Mouse (Mus musculus): Measurements from ENCODE around the gene Lypla2. TPM values are rescaled to one million over a fixed set of nuclear protein-coding genes. Genes with fewer than 3 reads are reported as not detected.

Lypla2 gene
- polyA plus RNA-seq, 1 experiment from 2014 or later: 201 TPM

- Histone ChIP-seq H3K27me3 (ENCODE audit: control insufficient read depth, insufficient read depth, low read length) (no peaks in the 10 kb centered on the region), H3K4me2 (ENCODE audit: low read length) (no peak overlapping the region), H3K9ac (replicated peaks; ENCODE audit: low read length) (no peak overlapping the region), H3K36me3 (ENCODE audit: control insufficient read depth, insufficient read depth, low read length) (peaks cover 49% of the 10 kb centered on the region), H3K9me3 (ENCODE audit: control insufficient read depth, low read length) (no peaks in the 10 kb centered on the region), H3K27ac (replicated peaks; ENCODE audit: low read depth, low read length) (no peak overlapping the region), H3K4me1 (ENCODE audit: control insufficient read depth, insufficient read depth, low read length) (peaks cover 6% of the 10 kb centered on the region), H3K4me3 (replicated peaks; ENCODE audit: low read depth, low read length) (no peak overlapping the region)
- WGBS: 95% methylated on average over 5 of the region's 5 CpGs
- DNase-seq: no peak
- no peak for ATAC-seq (ENCODE audit: low FRiP score, low TSS enrichment)
These were observed 10.7 kb downstream of the Lypla2 start for GRCm38 (mm10) chr4:135961709-135962108.

DNA sequence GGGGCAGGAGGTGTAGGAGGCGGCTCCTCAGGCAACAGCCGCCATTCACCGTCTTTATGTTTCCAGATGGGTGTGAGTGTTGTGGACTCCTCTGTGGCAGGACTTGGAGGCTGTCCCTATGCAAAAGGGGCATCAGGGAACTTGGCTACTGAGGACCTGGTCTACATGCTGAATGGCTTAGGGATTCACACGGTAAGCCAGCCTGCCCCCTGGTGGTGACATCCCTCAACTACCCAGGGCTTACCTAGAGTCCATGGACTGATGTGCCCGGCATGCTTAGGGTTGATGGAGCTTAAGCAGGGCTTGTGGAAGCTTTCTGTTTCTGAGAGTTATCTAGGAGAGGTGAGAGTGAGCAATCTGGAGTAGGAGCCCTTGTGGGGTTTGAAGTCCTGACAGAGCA, 11.7 kb downstream of the Lypla2 start:
- no peak overlapping the region for H3K4me2 ChIP-seq (ENCODE audit: low read length)
- peaks cover 6% of the 10 kb centered on the region for H3K4me1 ChIP-seq (ENCODE audit: control insufficient read depth, insufficient read depth, low read length)
- no peak overlapping the region for H3K9ac ChIP-seq (replicated peaks; ENCODE audit: low read length)
- no peak overlapping the region for H3K27ac ChIP-seq (replicated peaks; ENCODE audit: low read depth, low read length)
- no peaks in the 10 kb centered on the region for H3K27me3 ChIP-seq (ENCODE audit: control insufficient read depth, insufficient read depth, low read length)
- DNase-seq (peak; percentile 89), ATAC-seq (ENCODE audit: low FRiP score, low TSS enrichment) (no peak)
- H3K4me3 ChIP-seq (replicated peaks; ENCODE audit: low read depth, low read length): no peak overlapping the region
- WGBS: 31% methylated on average over 5 of the region's 5 CpGs
- no peaks in the 10 kb centered on the region for H3K9me3 ChIP-seq (ENCODE audit: control insufficient read depth, low read length)
- peaks cover 42% of the 10 kb centered on the region for H3K36me3 ChIP-seq (ENCODE audit: control insufficient read depth, insufficient read depth, low read length)

DNA sequence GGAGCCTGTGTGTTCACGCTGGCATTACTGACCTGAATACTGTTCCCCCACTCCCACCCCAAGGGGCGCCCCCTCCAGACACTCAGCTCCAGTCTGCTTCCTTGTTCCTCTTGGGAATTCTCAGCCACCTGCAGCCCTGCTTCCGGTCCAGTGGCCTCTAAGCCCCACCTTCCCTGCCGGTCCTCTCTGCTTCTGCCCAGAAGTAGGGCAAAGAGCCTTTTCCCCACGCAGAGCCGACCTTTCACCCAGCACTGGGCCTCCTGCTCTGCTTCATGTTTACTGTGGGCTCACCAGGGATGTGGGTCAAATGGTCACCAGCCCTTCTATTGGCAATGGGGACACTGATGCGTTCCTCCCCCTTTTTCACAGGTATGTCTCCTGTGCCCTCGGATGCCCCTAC, 14.1 kb downstream of the Lypla2 start:
- Histone ChIP-seq H3K27ac (replicated peaks; ENCODE audit: low read depth, low read length) (no peak overlapping the region), H3K9me3 (ENCODE audit: control insufficient read depth, low read length) (no peaks in the 10 kb centered on the region), H3K9ac (replicated peaks; ENCODE audit: low read length) (no peak overlapping the region), H3K27me3 (ENCODE audit: control insufficient read depth, insufficient read depth, low read length) (no peaks in the 10 kb centered on the region), H3K4me2 (ENCODE audit: low read length) (no peak overlapping the region), H3K4me3 (replicated peaks; ENCODE audit: low read depth, low read length) (no peak overlapping the region), H3K36me3 (ENCODE audit: control insufficient read depth, insufficient read depth, low read length) (peaks cover 54% of the 10 kb centered on the region), H3K4me1 (ENCODE audit: control insufficient read depth, insufficient read depth, low read length) (no peaks in the 10 kb centered on the region; the same call in 1 of the 2 replicates)
- WGBS: 63% methylated on average over 8 of the region's 8 CpGs
- DNase-seq: no peak
- ATAC-seq (ENCODE audit: low FRiP score, low TSS enrichment): no peak

GRCm38 (mm10) chr4:135955886-135956285, 16.5 kb downstream of the Lypla2 start:
- H3K36me3 ChIP-seq (ENCODE audit: control insufficient read depth, insufficient read depth, low read length): peaks cover 63% of the 10 kb centered on the region
- WGBS: 88% methylated on average over 9 of the region's 9 CpGs

DNA sequence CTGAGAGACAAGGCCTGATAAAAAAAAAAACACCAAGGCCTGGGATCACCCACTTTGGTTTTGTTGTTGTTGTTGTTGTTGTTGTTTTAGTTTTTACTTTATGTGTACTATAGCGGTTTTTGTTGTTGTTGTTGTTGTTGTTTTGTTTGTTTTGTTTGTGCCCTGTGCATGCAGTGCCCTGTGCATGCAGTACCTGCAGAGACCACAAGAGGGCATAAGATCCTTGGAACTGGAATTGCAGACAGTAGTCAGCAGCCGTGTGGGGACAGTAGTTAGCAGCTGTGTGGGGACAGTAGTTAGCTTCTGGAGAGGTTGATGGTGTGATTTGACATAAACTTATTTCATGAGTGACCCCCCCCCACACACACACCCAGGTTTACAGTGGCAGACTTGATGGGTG, 18.2 kb downstream of the Lypla2 start:
- Histone ChIP-seq H3K9me3 (ENCODE audit: control insufficient read depth, low read length) (no peaks in the 10 kb centered on the region), H3K9ac (replicated peaks; ENCODE audit: low read length) (no peak overlapping the region), H3K4me1 (ENCODE audit: control insufficient read depth, insufficient read depth, low read length) (no peaks in the 10 kb centered on the region), H3K36me3 (ENCODE audit: control insufficient read depth, insufficient read depth, low read length) (peaks cover 50% of the 10 kb centered on the region), H3K27me3 (ENCODE audit: control insufficient read depth, insufficient read depth, low read length) (no peaks in the 10 kb centered on the region), H3K4me2 (ENCODE audit: low read length) (no peak overlapping the region), H3K27ac (replicated peaks; ENCODE audit: low read depth, low read length) (no peak overlapping the region), H3K4me3 (replicated peaks; ENCODE audit: low read depth, low read length) (no peak overlapping the region)
- ATAC-seq (ENCODE audit: low FRiP score, low TSS enrichment): no peak; the same call in 1 of the 2 replicates
- DNase-seq: peak; percentile 88
- 13% methylated on average over 2 of the region's 2 CpGs for WGBS

More at GRCm38 (mm10) chr4:135955886-135956285, 16.5 kb downstream of the Lypla2 start:
- Histone ChIP-seq H3K9me3 (ENCODE audit: control insufficient read depth, low read length) (no peaks in the 10 kb centered on the region), H3K27ac (replicated peaks; ENCODE audit: low read depth, low read length) (no peak overlapping the region), H3K4me2 (ENCODE audit: low read length) (no peak overlapping the region), H3K9ac (replicated peaks; ENCODE audit: low read length) (no peak overlapping the region), H3K4me3 (replicated peaks; ENCODE audit: low read depth, low read length) (no peak overlapping the region), H3K27me3 (ENCODE audit: control insufficient read depth, insufficient read depth, low read length) (no peaks in the 10 kb centered on the region), H3K4me1 (ENCODE audit: control insufficient read depth, insufficient read depth, low read length) (no peaks in the 10 kb centered on the region)
- DNase-seq (no peak), ATAC-seq (ENCODE audit: low FRiP score, low TSS enrichment) (no peak)

GRCm38 (mm10) chr4:135953179-135953578, 19.2 kb downstream of the Lypla2 start:
- ATAC-seq (ENCODE audit: low FRiP score, low TSS enrichment) (no peak), DNase-seq (no peak)
- Histone ChIP-seq H3K4me1 (ENCODE audit: control insufficient read depth, insufficient read depth, low read length) (no peaks in the 10 kb centered on the region), H3K4me3 (replicated peaks; ENCODE audit: low read depth, low read length) (no peak overlapping the region), H3K36me3 (ENCODE audit: control insufficient read depth, insufficient read depth, low read length) (peaks cover 41% of the 10 kb centered on the region), H3K9me3 (ENCODE audit: control insufficient read depth, low read length) (no peaks in the 10 kb centered on the region), H3K4me2 (ENCODE audit: low read length) (no peak overlapping the region), H3K27ac (replicated peaks; ENCODE audit: low read depth, low read length) (no peak overlapping the region), H3K27me3 (ENCODE audit: control insufficient read depth, insufficient read depth, low read length) (no peaks in the 10 kb centered on the region), H3K9ac (replicated peaks; ENCODE audit: low read length) (no peak overlapping the region)
- WGBS: 92% methylated on average over 3 of the region's 3 CpGs

GRCm38 (mm10) chr4:135951505-135951904, 20.9 kb downstream of the Lypla2 start:
- H3K27me3 ChIP-seq (ENCODE audit: control insufficient read depth, insufficient read depth, low read length): no peaks in the 10 kb centered on the region
- WGBS: 98% methylated on average over 3 of the region's 3 CpGs
- no peak overlapping the region for H3K4me3 ChIP-seq (replicated peaks; ENCODE audit: low read depth, low read length)
- ATAC-seq (ENCODE audit: low FRiP score, low TSS enrichment) (no peak), DNase-seq (no peak)
- no peak overlapping the region for H3K9ac ChIP-seq (replicated peaks; ENCODE audit: low read length)
- H3K36me3 ChIP-seq (ENCODE audit: control insufficient read depth, insufficient read depth, low read length): peaks cover 34% of the 10 kb centered on the region
- no peaks in the 10 kb centered on the region for H3K9me3 ChIP-seq (ENCODE audit: control insufficient read depth, low read length)
- H3K27ac ChIP-seq (replicated peaks; ENCODE audit: low read depth, low read length): no peak overlapping the region
- no peak overlapping the region for H3K4me2 ChIP-seq (ENCODE audit: low read length)
- no peaks in the 10 kb centered on the region for H3K4me1 ChIP-seq (ENCODE audit: control insufficient read depth, insufficient read depth, low read length)

DNA sequence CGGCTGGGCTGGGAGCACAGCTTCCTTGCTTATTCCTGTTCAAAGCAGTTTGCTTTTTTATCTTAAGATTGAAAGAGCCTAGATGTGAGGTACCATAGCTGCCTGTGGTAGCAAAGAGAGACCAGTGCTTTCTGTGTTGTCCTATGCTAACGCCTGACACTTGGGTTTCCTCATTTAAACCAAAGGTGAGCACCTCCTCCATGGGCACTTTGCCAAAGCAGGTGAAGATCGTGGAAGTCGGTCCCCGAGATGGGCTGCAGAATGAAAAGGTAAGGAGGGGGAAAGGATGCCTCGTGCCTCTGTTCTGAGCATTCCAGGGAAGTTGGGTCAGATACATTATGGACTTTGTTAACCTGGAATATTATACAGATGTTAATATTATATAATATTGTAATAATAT, 22.1 kb downstream of the Lypla2 start:
- Histone ChIP-seq H3K27me3 (ENCODE audit: control insufficient read depth, insufficient read depth, low read length) (no peaks in the 10 kb centered on the region), H3K9ac (replicated peaks; ENCODE audit: low read length) (no peak overlapping the region), H3K4me2 (ENCODE audit: low read length) (no peak overlapping the region), H3K36me3 (ENCODE audit: control insufficient read depth, insufficient read depth, low read length) (peaks cover 28% of the 10 kb centered on the region), H3K4me3 (replicated peaks; ENCODE audit: low read depth, low read length) (no peak overlapping the region), H3K4me1 (ENCODE audit: control insufficient read depth, insufficient read depth, low read length) (no peaks in the 10 kb centered on the region), H3K9me3 (ENCODE audit: control insufficient read depth, low read length) (no peaks in the 10 kb centered on the region), H3K27ac (replicated peaks; ENCODE audit: low read depth, low read length) (no peak overlapping the region)
- 92% methylated on average over 6 of the region's 6 CpGs for WGBS
- no peak for ATAC-seq (ENCODE audit: low FRiP score, low TSS enrichment)
- no peak for DNase-seq

GRCm38 (mm10) chr4:135949911-135950310, 22.5 kb downstream of the Lypla2 start:
- Histone ChIP-seq H3K9ac (replicated peaks; ENCODE audit: low read length) (no peak overlapping the region), H3K27me3 (ENCODE audit: control insufficient read depth, insufficient read depth, low read length) (no peaks in the 10 kb centered on the region), H3K36me3 (ENCODE audit: control insufficient read depth, insufficient read depth, low read length) (peaks cover 23% of the 10 kb centered on the region), H3K4me3 (replicated peaks; ENCODE audit: low read depth, low read length) (no peak overlapping the region), H3K4me2 (ENCODE audit: low read length) (no peak overlapping the region), H3K4me1 (ENCODE audit: control insufficient read depth, insufficient read depth, low read length) (no peaks in the 10 kb centered on the region), H3K9me3 (ENCODE audit: control insufficient read depth, low read length) (no peaks in the 10 kb centered on the region), H3K27ac (replicated peaks; ENCODE audit: low read depth, low read length) (no peak overlapping the region)
- 73% methylated on average over 6 of the region's 6 CpGs for WGBS
- DNase-seq: no peak
- ATAC-seq (ENCODE audit: low FRiP score, low TSS enrichment): no peak

Measured in midbrain, embryonic 14.5 days (tissue).